8 mouse cellular contexts compared by ENCODE assay signal in the genomic region with DNA sequence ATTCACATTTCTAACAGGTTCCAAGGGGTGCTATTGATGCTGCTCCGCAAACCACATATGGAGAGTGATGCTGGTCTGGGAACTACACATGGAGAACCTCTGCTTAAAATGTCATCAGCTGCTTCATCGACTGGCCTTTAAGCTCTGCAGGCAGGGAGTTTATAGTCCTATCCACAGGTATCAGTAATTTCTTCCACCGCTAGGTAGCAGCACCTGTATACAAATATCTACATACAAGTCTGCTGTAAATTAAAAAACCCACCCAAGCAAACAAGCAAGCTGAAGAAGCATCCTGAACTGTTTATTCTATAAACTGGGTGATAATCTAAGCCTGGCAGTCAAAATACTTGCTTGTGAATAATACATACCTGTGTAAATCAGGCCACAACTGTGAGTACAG.
A peak's percentile ranks its signal among the peaks of the same experiment; 100 is the strongest.
DNase-seq lines count a peak whose midpoint lies in the region; ATAC-seq and TF ChIP-seq lines count a peak whose summit lies in the region.

No protein-coding gene starts in this region.

- no peak for ATAC-seq in limb, embryonic 11.5 days (ENCODE audit: insufficient number of reproducible peaks, low FRiP score, low TSS enrichment, low read depth)
- ATAC-seq in stomach, postnatal 0 days (ENCODE audit: low FRiP score, low TSS enrichment) = no peak

- H3K9me3 ChIP-seq in limb, embryonic 11.5 days (ENCODE audit: control insufficient read depth, low read length) = no peaks in the 10 kb centered on the region
- no peaks in the 10 kb centered on the region for H3K9me3 ChIP-seq in limb, embryonic 10.5 days (replicated peaks)
- H3K9me3 ChIP-seq in stomach, postnatal 0 days (ENCODE audit: control insufficient read depth, low read length) = no peaks in the 10 kb centered on the region

- 32% methylated on average over 3 of the region's 3 CpGs for WGBS in limb, embryonic 11.5 days
- 44% methylated on average over 3 of the region's 3 CpGs for WGBS in limb, embryonic 10.5 days
- WGBS in stomach, postnatal 0 days = 37% methylated on average over 3 of the region's 3 CpGs

- no peak for TF ChIP-seq EP300 in stomach, postnatal 0 days (optimal IDR thresholded peaks at IDR 0.05)

- H3K4me3 ChIP-seq in limb, embryonic 11.5 days (ENCODE audit: low read depth, low read length) = no peak overlapping the region
- H3K4me3 ChIP-seq in limb, embryonic 10.5 days = no peak overlapping the region
- no peak overlapping the region for H3K4me3 ChIP-seq in left cerebral cortex, adult 2 months
- no peak overlapping the region for H3K4me3 ChIP-seq in stomach, postnatal 0 days (ENCODE audit: low read depth, low read length)

- no peaks in the 10 kb centered on the region for H3K36me3 ChIP-seq in limb, embryonic 11.5 days (ENCODE audit: control insufficient read depth, insufficient read depth, low read length)
- H3K36me3 ChIP-seq in limb, embryonic 10.5 days = no peaks in the 10 kb centered on the region
- no peaks in the 10 kb centered on the region for H3K36me3 ChIP-seq in stomach, postnatal 0 days (ENCODE audit: control insufficient read depth, insufficient read depth, low read length)

- H3K9ac ChIP-seq in limb, embryonic 11.5 days (ENCODE audit: low read length) = no peak overlapping the region
- no peak overlapping the region for H3K9ac ChIP-seq in stomach, postnatal 0 days (ENCODE audit: low read length)

- intact Hi-C loops in left cerebral cortex, adult 2 months (cut with DNase I) = loop anchor here (2.0 to 5.0 kb wide), 2 partner anchors 188 to 288 kb away; a partner anchor contains a TSS

- H3K4me2 ChIP-seq in limb, embryonic 11.5 days (ENCODE audit: low read depth, severe bottlenecking) = no peak overlapping the region
- H3K4me2 ChIP-seq in stomach, postnatal 0 days (replicated peaks; ENCODE audit: low read depth) = no peak overlapping the region

- peak; percentile 45 for DNase-seq in adrenal gland, postnatal 14 days
- no peak for DNase-seq in adrenal gland, postnatal 25 days
- peak; percentile 54 for DNase-seq in limb, embryonic 11.5 days (ENCODE audit: low spot score)
- no peak for DNase-seq in limb, embryonic 10.5 days (ENCODE audit: low spot score)
- peak; percentile 50 for DNase-seq in MN1 (ENCODE audit: low spot score)
- DNase-seq in frontal cortex, postnatal 36 days (ENCODE audit: low spot score in 2 of 2) = peak; percentile 6 to 54
- DNase-seq in left cerebral cortex, adult 2 months (ENCODE audit: extremely low spot score in 1 of 2, low spot score in 2 of 2) = peak; percentile 26 to 33
- DNase-seq in stomach, postnatal 0 days (ENCODE audit: low spot score) = peak; percentile 20

- TF ChIP-seq CTCF in left cerebral cortex, adult 2 months (IDR thresholded peaks at IDR 0.05) = peak; percentile 57
- TF ChIP-seq CTCF in stomach, postnatal 0 days (IDR thresholded peaks at IDR 0.05; ENCODE audit: low read depth) = peak; percentile 70

- no peak overlapping the region for H3K27ac ChIP-seq in limb, embryonic 11.5 days (replicated peaks; ENCODE audit: low read depth, low read length)
- no peak overlapping the region for H3K27ac ChIP-seq in limb, embryonic 10.5 days
- no peak overlapping the region for H3K27ac ChIP-seq in left cerebral cortex, adult 2 months
- no peak overlapping the region for H3K27ac ChIP-seq in stomach, postnatal 0 days (replicated peaks)

- no peaks in the 10 kb centered on the region for H3K27me3 ChIP-seq in limb, embryonic 11.5 days (ENCODE audit: control insufficient read depth, insufficient read depth, low read length)
- peaks cover 3% of the 10 kb centered on the region; the same call in 1 of the 2 replicates for H3K27me3 ChIP-seq in limb, embryonic 10.5 days (ENCODE audit: low read depth, poor library complexity, severe bottlenecking)
- no peaks in the 10 kb centered on the region for H3K27me3 ChIP-seq in stomach, postnatal 0 days (ENCODE audit: control insufficient read depth, insufficient read depth, low read length)

- no peaks in the 10 kb centered on the region for H3K4me1 ChIP-seq in limb, embryonic 11.5 days (ENCODE audit: control insufficient read depth, insufficient read depth, low read length)
- peaks cover 8% of the 10 kb centered on the region for H3K4me1 ChIP-seq in limb, embryonic 10.5 days
- H3K4me1 ChIP-seq in stomach, postnatal 0 days (replicated peaks; ENCODE audit: control insufficient read depth, insufficient read depth) = no peaks in the 10 kb centered on the region

Comparison
In these comparisons a context has a peak if more than half of its experiments do, and no peak if none do; other contexts are left out.
1. DNase-seq: peak in adrenal gland, postnatal 14 days (single experiment), limb, embryonic 11.5 days (single experiment), MN1 (single experiment), frontal cortex, postnatal 36 days (2 of 2), left cerebral cortex, adult 2 months (2 of 2) and stomach, postnatal 0 days (single experiment); none in adrenal gland, postnatal 25 days (single experiment) and limb, embryonic 10.5 days (single experiment).